Mouse (Mus musculus): ENCODE measurements around the gene Tmod4. TPM values are rescaled to one million over a fixed set of nuclear protein-coding genes. Genes with fewer than 3 reads are reported as not detected.
A peak's percentile ranks its signal among the peaks of the same experiment; 100 is the strongest.

Tmod4 gene
- polyA plus RNA-seq, 1 experiment = 0.60 TPM

GRCm38 (mm10) chr3:95135433-95136052, 11.3 kb downstream of the Tmod4 start:
- Histone ChIP-seq H3K27ac (ENCODE audit: insufficient read depth, low read depth, low read length) (peak overlapping the region; percentile 96), H3K4me1 (ENCODE audit: control insufficient read depth, insufficient read depth, low read length) (peaks cover 29% of the 10 kb centered on the region), H3K4me3 (ENCODE audit: insufficient read depth, low read length) (peak overlapping the region; percentile 30)
- TF ChIP-seq CTCF (IDR thresholded peaks at IDR 0.05; ENCODE audit: low read depth, low read length) (no peak), POLR2A (IDR thresholded peaks at IDR 0.05; ENCODE audit: borderline replicate concordance, low read depth, low read length) (no peak)

DNA sequence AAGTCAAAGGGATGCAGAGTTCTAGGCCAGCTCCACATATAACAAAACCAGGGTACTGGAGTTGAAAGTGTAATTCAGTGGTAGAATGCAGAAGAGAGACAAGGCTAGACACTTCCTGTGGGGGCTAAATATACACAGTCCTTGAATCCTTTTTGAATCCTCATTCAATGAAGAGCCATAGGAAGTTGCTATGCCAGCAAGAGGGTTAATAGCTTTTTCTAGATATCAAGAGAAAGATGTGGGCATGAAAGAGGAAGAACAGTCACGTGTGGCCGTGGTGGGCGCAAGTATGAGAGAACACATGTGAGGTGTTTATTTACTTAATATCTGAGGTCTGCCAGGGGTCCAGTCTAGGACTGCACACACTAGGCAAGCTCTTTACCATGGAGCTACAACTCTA, 12.1 kb downstream of the Tmod4 start:
- TF ChIP-seq POLR2A (IDR thresholded peaks at IDR 0.05; ENCODE audit: borderline replicate concordance, low read depth, low read length) (no peak), CTCF (IDR thresholded peaks at IDR 0.05; ENCODE audit: low read depth, low read length) (no peak)
- peak overlapping the region; percentile 96 for H3K27ac ChIP-seq (ENCODE audit: insufficient read depth, low read depth, low read length)
- peaks cover 29% of the 10 kb centered on the region for H3K4me1 ChIP-seq (ENCODE audit: control insufficient read depth, insufficient read depth, low read length)
- H3K4me3 ChIP-seq (ENCODE audit: insufficient read depth, low read length) = peak overlapping the region; percentile 30; the same call in 1 of the 2 replicates

- Histone ChIP-seq H3K27ac (ENCODE audit: insufficient read depth, low read depth, low read length) (peak overlapping the region; percentile 93), H3K4me1 (ENCODE audit: control insufficient read depth, insufficient read depth, low read length) (peaks cover 29% of the 10 kb centered on the region), H3K4me3 (ENCODE audit: insufficient read depth, low read length) (peak overlapping the region; percentile 64)
- TF ChIP-seq CTCF (IDR thresholded peaks at IDR 0.05; ENCODE audit: low read depth, low read length) (no peak), POLR2A (IDR thresholded peaks at IDR 0.05; ENCODE audit: borderline replicate concordance, low read depth, low read length) (no peak)
These were observed 15.5 kb downstream of the Tmod4 start for GRCm38 (mm10) chr3:95139586-95140288.

DNA sequence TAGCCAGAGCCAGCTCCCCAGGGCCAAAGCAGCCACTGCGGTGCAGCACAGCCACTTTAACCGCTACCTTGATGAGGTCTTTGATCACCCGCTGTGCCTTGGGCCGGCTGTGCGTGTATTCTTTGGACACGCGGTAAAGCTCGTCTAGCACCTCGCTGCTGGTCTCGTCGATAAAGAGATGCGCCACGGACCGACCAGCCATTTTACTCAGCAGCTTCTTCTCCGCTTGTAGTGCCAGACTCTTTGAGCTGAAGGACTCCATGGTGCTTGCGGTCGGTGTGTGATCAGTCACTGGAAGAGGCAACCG, 16.0 kb downstream of the Tmod4 start:
- H3K27ac ChIP-seq (ENCODE audit: insufficient read depth, low read depth, low read length) = peak overlapping the region; percentile 93
- TF ChIP-seq CTCF (IDR thresholded peaks at IDR 0.05; ENCODE audit: low read depth, low read length) (no peak), POLR2A (IDR thresholded peaks at IDR 0.05; ENCODE audit: borderline replicate concordance, low read depth, low read length) (no peak)
- peak overlapping the region; percentile 64 for H3K4me3 ChIP-seq (ENCODE audit: insufficient read depth, low read length)
- H3K4me1 ChIP-seq (ENCODE audit: control insufficient read depth, insufficient read depth, low read length) = peaks cover 29% of the 10 kb centered on the region

- Histone ChIP-seq H3K4me1 (ENCODE audit: control insufficient read depth, insufficient read depth, low read length) (peaks cover 28% of the 10 kb centered on the region), H3K27ac (ENCODE audit: insufficient read depth, low read depth, low read length) (peak overlapping the region; percentile 93), H3K4me3 (ENCODE audit: insufficient read depth, low read length) (peak overlapping the region; percentile 64)
- TF ChIP-seq POLR2A (IDR thresholded peaks at IDR 0.05; ENCODE audit: borderline replicate concordance, low read depth, low read length) (no peak), CTCF (IDR thresholded peaks at IDR 0.05; ENCODE audit: low read depth, low read length) (no peak)
These were observed 16.5 kb downstream of the Tmod4 start for GRCm38 (mm10) chr3:95140795-95141194.

DNA sequence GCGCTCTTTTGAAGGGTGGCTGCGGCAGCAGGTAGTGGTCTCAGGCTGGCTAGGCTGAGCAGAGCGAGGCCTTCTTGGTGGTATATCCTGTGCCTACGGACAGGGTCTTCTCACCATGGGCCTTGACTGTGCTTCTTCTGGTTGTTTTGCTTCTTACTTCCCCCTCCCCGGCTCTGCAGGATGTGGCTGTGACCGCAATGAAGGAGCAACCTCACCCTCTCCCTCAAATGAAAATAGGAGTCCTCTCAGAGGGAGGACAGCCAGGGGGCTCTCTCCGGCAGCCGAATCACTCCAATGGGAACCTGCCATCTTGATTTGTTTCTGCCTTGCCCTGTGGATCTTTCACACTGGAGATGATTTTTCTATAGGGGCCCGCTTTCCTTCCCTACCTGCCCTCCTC, 17.2 kb downstream of the Tmod4 start:
- H3K27ac ChIP-seq (ENCODE audit: insufficient read depth, low read depth, low read length) = peak overlapping the region; percentile 93
- no peak for TF ChIP-seq POLR2A (IDR thresholded peaks at IDR 0.05; ENCODE audit: borderline replicate concordance, low read depth, low read length)
- no peak for TF ChIP-seq CTCF (IDR thresholded peaks at IDR 0.05; ENCODE audit: low read depth, low read length)
- H3K4me1 ChIP-seq (ENCODE audit: control insufficient read depth, insufficient read depth, low read length) = peaks cover 21% of the 10 kb centered on the region
- H3K4me3 ChIP-seq (ENCODE audit: insufficient read depth, low read length) = peak overlapping the region; percentile 64

- H3K4me1 ChIP-seq (ENCODE audit: control insufficient read depth, insufficient read depth, low read length) = peaks cover 15% of the 10 kb centered on the region
- H3K27ac ChIP-seq (ENCODE audit: insufficient read depth, low read depth, low read length) = peak within 1 kb of the TSS; percentile 93
- TF ChIP-seq CTCF (IDR thresholded peaks at IDR 0.05; ENCODE audit: low read depth, low read length) (no peak), POLR2A (IDR thresholded peaks at IDR 0.05; ENCODE audit: borderline replicate concordance, low read depth, low read length) (peak; percentile 77; the same call in 1 of the 2 replicates)
- H3K4me3 ChIP-seq (ENCODE audit: insufficient read depth, low read length) = peak within 1 kb of the TSS; percentile 64
These were observed 17.8 kb downstream of the Tmod4 start, which contains the start of gene Tnfaip8l2 for GRCm38 (mm10) chr3:95141952-95142616. Gene Tnfaip8l2, minus strand, starts transcription at chr3:95142360.

GRCm38 (mm10) chr3:95142617-95143011, 18.3 kb downstream of the Tmod4 start:
- Histone ChIP-seq H3K4me3 (ENCODE audit: insufficient read depth, low read length) (peak overlapping the region; percentile 64), H3K4me1 (ENCODE audit: control insufficient read depth, insufficient read depth, low read length) (peaks cover 15% of the 10 kb centered on the region), H3K27ac (ENCODE audit: insufficient read depth, low read depth, low read length) (0 out of 2 replicates have a peak overlapping the region, but pooled peaks have one; percentile 10)
- no peak for TF ChIP-seq POLR2A (IDR thresholded peaks at IDR 0.05; ENCODE audit: borderline replicate concordance, low read depth, low read length)
- peak; percentile 94 for TF ChIP-seq CTCF (IDR thresholded peaks at IDR 0.05; ENCODE audit: low read depth, low read length)

GRCm38 (mm10) chr3:95147924-95148323, 23.6 kb downstream of the Tmod4 start:
- no peaks in the 10 kb centered on the region for H3K4me1 ChIP-seq (ENCODE audit: control insufficient read depth, insufficient read depth, low read length)
- no peak overlapping the region for H3K4me3 ChIP-seq (ENCODE audit: insufficient read depth, low read length)
- H3K27ac ChIP-seq (ENCODE audit: insufficient read depth, low read depth, low read length) = no peak overlapping the region
- TF ChIP-seq POLR2A (IDR thresholded peaks at IDR 0.05; ENCODE audit: borderline replicate concordance, low read depth, low read length) (no peak), CTCF (IDR thresholded peaks at IDR 0.05; ENCODE audit: low read depth, low read length) (no peak)

DNA sequence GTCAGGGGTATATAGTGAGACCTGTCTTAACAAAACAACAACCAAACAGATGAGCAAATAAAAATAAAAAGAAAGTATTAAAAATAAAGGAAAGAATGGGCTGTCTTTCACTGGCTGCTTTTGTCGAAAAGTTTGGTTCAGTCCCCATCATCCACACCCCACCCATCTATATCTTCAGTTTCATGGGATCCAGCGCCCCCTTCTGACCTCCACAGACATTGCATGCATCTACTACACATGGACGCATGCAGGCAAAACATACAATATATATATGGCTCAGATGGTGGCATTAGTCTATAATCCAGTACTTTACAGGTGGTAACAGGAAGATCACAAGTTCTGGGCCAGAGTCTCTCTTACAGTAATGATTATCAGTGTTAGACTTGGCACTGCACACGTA, 29.6 kb downstream of the Tmod4 start:
- no peak overlapping the region for H3K27ac ChIP-seq (ENCODE audit: insufficient read depth, low read depth, low read length)
- no peaks in the 10 kb centered on the region for H3K4me1 ChIP-seq (ENCODE audit: control insufficient read depth, insufficient read depth, low read length)
- TF ChIP-seq CTCF (IDR thresholded peaks at IDR 0.05; ENCODE audit: low read depth, low read length) = peak; percentile 42; the same call in 1 of the 2 replicates
- TF ChIP-seq POLR2A (IDR thresholded peaks at IDR 0.05; ENCODE audit: borderline replicate concordance, low read depth, low read length) = no peak
- no peak overlapping the region for H3K4me3 ChIP-seq (ENCODE audit: insufficient read depth, low read length)
